Mouse (Mus musculus): Measurements from ENCODE around the gene Zfp850.

DNA sequence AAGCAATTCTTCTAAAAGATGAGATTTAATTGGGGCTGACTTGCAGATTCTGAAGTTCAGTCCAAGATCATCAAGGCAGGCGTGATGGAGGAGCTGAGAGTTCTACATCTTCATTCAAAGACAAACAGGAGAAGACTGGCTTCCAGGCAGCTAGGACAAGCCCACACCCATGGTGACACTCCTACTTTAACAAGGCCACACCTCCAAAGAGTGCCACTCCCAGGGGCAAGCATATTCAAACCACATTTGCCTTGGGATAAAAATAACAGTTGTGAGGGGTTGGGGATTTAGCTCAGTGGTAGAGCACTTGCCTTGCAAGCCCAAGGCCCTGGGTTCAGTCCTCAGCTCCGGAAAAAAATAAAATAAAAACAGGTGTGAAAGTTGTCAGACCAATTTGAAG, 31.7 kb downstream of the Zfp850 start:
- TF ChIP-seq POLR2A (IDR thresholded peaks at IDR 0.05; ENCODE audit: borderline replicate concordance, control insufficient read depth, low read depth, low read length) (no peak), CTCF (IDR thresholded peaks at IDR 0.05; ENCODE audit: control insufficient read depth, insufficient read depth, low read length) (no peak)

Measured in bone marrow, adult 2 months (tissue).